Mouse (Mus musculus): ENCODE measurements at regions not wholly inside any gene's neighbourhood (a gene's known extent, or its start where the extent isn't known, plus 50 kb on each side); places are given as distances from the start of the nearest gene placed in this dataset.

- H3K4me1 ChIP-seq (ENCODE audit: control insufficient read depth in 1 of 2, insufficient read depth in 2 of 2), result 0 out of 4 replicates have a peak, but pooled peaks cover 0 to 4% of the 10 kb centered on the region in 2 experiments
- H3K4me2 ChIP-seq (ENCODE audit: insufficient read depth, low read depth, poor library complexity, severe bottlenecking), result no peak overlapping the region
- no peak for DNase-seq (ENCODE audit: extremely low read depth)
- no peak overlapping the region for H3K9ac ChIP-seq (ENCODE audit: insufficient read depth, low read depth)
- dilution Hi-C loops (cut with MboI; ENCODE audit: extremely low pct_ligation_motif_present, extremely low pct_unique_long_range_greater_than_20kb, low sequenced_read_pairs), result no loop called here
- H3K79me2 ChIP-seq (replicated peaks; ENCODE audit: control insufficient read depth, extremely low read depth, insufficient read depth, poor library complexity, severe bottlenecking), result no peaks in the 10 kb centered on the region
- no peaks in the 10 kb centered on the region for H3K27me3 ChIP-seq (replicated peaks)
- H3K4me3 ChIP-seq (replicated peaks in 1 of 3; ENCODE audit: low read depth in 2 of 3, low read length in 2 of 3, poor library complexity in 1 of 3), result no peak overlapping the region
- TF ChIP-seq ETS1 (conservative IDR thresholded peaks at IDR 0.05; ENCODE audit: low read depth, low read length) (no peak), USF2 (conservative IDR thresholded peaks at IDR 0.05; ENCODE audit: low read depth, low read length) (no peak), GABPA (IDR thresholded peaks at IDR 0.05; ENCODE audit: insufficient replicate concordance, low read depth, low read length) (no peak), ZMIZ1 (IDR thresholded peaks at IDR 0.05; ENCODE audit: low read depth, low read length) (no peak), NELFE (IDR thresholded peaks at IDR 0.05; ENCODE audit: low read depth, low read length) (no peak), BHLHE40 (IDR thresholded peaks at IDR 0.05; ENCODE audit: low read depth, low read length) (no peak), MYC (IDR thresholded peaks at IDR 0.05; ENCODE audit: low read depth, low read length) (no peak), JUND (conservative IDR thresholded peaks at IDR 0.05; ENCODE audit: low read depth, low read length) (no peak), TCF12 (IDR thresholded peaks at IDR 0.05; ENCODE audit: low read depth, low read length) (no peak), PAX5 (IDR thresholded peaks at IDR 0.05; ENCODE audit: low read length) (no peak), MXI1 (IDR thresholded peaks at IDR 0.05; ENCODE audit: low read depth, low read length) (no peak), POLR2A (IDR thresholded peaks at IDR 0.05; ENCODE audit: low read depth, low read length) (no peak), RAD21 (IDR thresholded peaks at IDR 0.05; ENCODE audit: low read depth, low read length) (no peak), ZC3H11A (IDR thresholded peaks at IDR 0.05; ENCODE audit: low read depth, low read length) (no peak), RCOR1 (conservative IDR thresholded peaks at IDR 0.05; ENCODE audit: low read depth, low read length) (no peak), CHD1 (IDR thresholded peaks at IDR 0.05; ENCODE audit: low read depth, low read length) (no peak), CTCF (conservative IDR thresholded peaks at IDR 0.05 in 1 of 2, IDR thresholded peaks at IDR 0.05 in 1 of 2; ENCODE audit: low read depth in 2 of 2, low read length in 2 of 2) (no peak), ZKSCAN1 (IDR thresholded peaks at IDR 0.05; ENCODE audit: borderline replicate concordance, low read depth, low read length) (no peak)
- H3K9me3 ChIP-seq (replicated peaks; ENCODE audit: low read length), result no peaks in the 10 kb centered on the region
- in situ Hi-C loops (cut with MboI; ENCODE audit: low pct_ligation_motif_present, low pct_unique_long_range_greater_than_20kb, low sequenced_read_pairs), result no loop called here
- no peaks in the 10 kb centered on the region for H3K36me3 ChIP-seq (replicated peaks in 1 of 2; ENCODE audit: control insufficient read depth in 1 of 2, insufficient read depth in 1 of 2, low read length in 1 of 2)
- no peak overlapping the region for H3K27ac ChIP-seq (ENCODE audit: insufficient read depth, low read depth)
These were observed 459.0 kb upstream of the N6amt1 start for GRCm38 (mm10) chr16:86894982-86895381.

GRCm38 (mm10) chr16:86894333-86894732 is 459.7 kb upstream of the N6amt1 start:
- Histone ChIP-seq H3K4me2 (ENCODE audit: insufficient read depth, low read depth, poor library complexity, severe bottlenecking) (no peak overlapping the region), H3K79me2 (replicated peaks; ENCODE audit: control insufficient read depth, extremely low read depth, insufficient read depth, poor library complexity, severe bottlenecking) (no peaks in the 10 kb centered on the region), H3K27me3 (replicated peaks) (no peaks in the 10 kb centered on the region), H3K9ac (ENCODE audit: insufficient read depth, low read depth) (no peak overlapping the region), H3K36me3 (replicated peaks in 1 of 2; ENCODE audit: control insufficient read depth in 1 of 2, insufficient read depth in 1 of 2, low read length in 1 of 2) (no peaks in the 10 kb centered on the region), H3K27ac (ENCODE audit: insufficient read depth, low read depth) (no peak overlapping the region), H3K4me3 (replicated peaks in 1 of 3; ENCODE audit: low read depth in 2 of 3, low read length in 2 of 3, poor library complexity in 1 of 3) (no peak overlapping the region), H3K9me3 (replicated peaks; ENCODE audit: low read length) (no peaks in the 10 kb centered on the region), H3K4me1 (ENCODE audit: control insufficient read depth in 1 of 2, insufficient read depth in 2 of 2) (0 out of 4 replicates have a peak, but pooled peaks cover 0 to 4% of the 10 kb centered on the region in 2 experiments)
- DNase-seq (ENCODE audit: extremely low read depth), result no peak
- TF ChIP-seq CHD2 (IDR thresholded peaks at IDR 0.05; ENCODE audit: low read length), result no peak
- no peak for TF ChIP-seq UBTF (IDR thresholded peaks at IDR 0.05; ENCODE audit: low read depth, low read length)
- TF ChIP-seq MEF2A (IDR thresholded peaks at IDR 0.05; ENCODE audit: borderline replicate concordance, low read depth, low read length), result no peak
- TF ChIP-seq USF1 (IDR thresholded peaks at IDR 0.05; ENCODE audit: low read depth, low read length), result no peak
- no peak for TF ChIP-seq ZMIZ1 (IDR thresholded peaks at IDR 0.05; ENCODE audit: low read depth, low read length)
- no peak for TF ChIP-seq ZNF384 (IDR thresholded peaks at IDR 0.05; ENCODE audit: low read depth, low read length)
- no peak for TF ChIP-seq SIN3A (IDR thresholded peaks at IDR 0.05; ENCODE audit: low read length)
- TF ChIP-seq PAX5 (IDR thresholded peaks at IDR 0.05; ENCODE audit: low read length), result no peak
- TF ChIP-seq MXI1 (IDR thresholded peaks at IDR 0.05; ENCODE audit: low read depth, low read length), result no peak
- TF ChIP-seq HCFC1 (IDR thresholded peaks at IDR 0.05; ENCODE audit: low read depth, low read length), result no peak
- TF ChIP-seq E2F4 (IDR thresholded peaks at IDR 0.05; ENCODE audit: insufficient replicate concordance, low read depth, low read length), result no peak
- TF ChIP-seq IRF4 (IDR thresholded peaks at IDR 0.05; ENCODE audit: low read depth, low read length), result no peak
- in situ Hi-C loops (cut with MboI; ENCODE audit: low pct_ligation_motif_present, low pct_unique_long_range_greater_than_20kb, low sequenced_read_pairs) (no loop called here), dilution Hi-C loops (cut with MboI; ENCODE audit: extremely low pct_ligation_motif_present, extremely low pct_unique_long_range_greater_than_20kb, low sequenced_read_pairs) (no loop called here)

Measured in CH12.LX (cell line).